Mouse (Mus musculus) ES-Bruce4 (cell line): ENCODE data around the gene Drc1. TPM values are rescaled to one million over a fixed set of nuclear protein-coding genes. Genes with fewer than 3 reads are reported as not detected.

Experiments used
- H3K27ac ChIP-seq: 2 replicates; pipeline ENCODE4 v1.5.1; 2012; ENCODE audit warnings: low read length, inconsistent platforms; ENCODE audit not compliant: insufficient read depth
- H3K27me3 ChIP-seq: 2 replicates; pipeline ENCODE4 v1.6.1; 2012; ENCODE audit warnings: mild to moderate bottlenecking, low read length, inconsistent platforms; ENCODE audit not compliant: control insufficient read depth, poor library complexity, insufficient read depth, severe bottlenecking
- H3K36me3 ChIP-seq: 2 replicates; pipeline ENCODE4 v1.6.1; 2012; ENCODE audit warnings: inconsistent platforms, mild to moderate bottlenecking, low read length, moderate library complexity; ENCODE audit not compliant: control insufficient read depth, poor library complexity, insufficient read depth, severe bottlenecking
- H3K4me1 ChIP-seq: one replicate; pipeline ENCODE4 v1.8.1; 2011; ENCODE audit warnings: low read length; ENCODE audit not compliant: control insufficient read depth, insufficient read depth
- H3K4me3 ChIP-seq: 2 replicates; pipeline ENCODE4 v1.5.1; 2011; ENCODE audit warnings: low read depth, mild to moderate bottlenecking, low read length
- H3K9ac ChIP-seq: 2 replicates; pipeline ENCODE4 v1.6.1; 2012; ENCODE audit warnings: low read depth, mild to moderate bottlenecking, inconsistent platforms; ENCODE audit not compliant: poor library complexity, severe bottlenecking
- H3K9me3 ChIP-seq: replicated peaks from 2 replicates; pipeline ENCODE4 v1.6.1; 2012; ENCODE audit warnings: mild to moderate bottlenecking, low read length, inconsistent platforms; ENCODE audit not compliant: control insufficient read depth, poor library complexity, insufficient read depth, severe bottlenecking
- CTCF ChIP-seq: IDR thresholded peaks from one replicate; pipeline ENCODE4 v1.8.1; 2011; ENCODE audit warnings: low read depth, low read length
- EP300 ChIP-seq: IDR thresholded peaks from 2 replicates; pipeline ENCODE4 v1.6.1; 2011; ENCODE audit warnings: low read depth, low read length; ENCODE audit not compliant: insufficient read depth
- POLR2A ChIP-seq: IDR thresholded peaks from one replicate; pipeline ENCODE4 v1.8.1; 2011; ENCODE audit warnings: low read length; ENCODE audit not compliant: insufficient read depth
- polyA plus RNA-seq: library from polyadenylated mRNA; stranded (reverse); fragments of >200 nt; gene quantifications from 2 replicates; pipeline ENCODE4 v1.2.4, GENCODE M21; 2011; ENCODE audit warnings: low read depth; ENCODE audit not compliant: missing spikeins, insufficient read depth, insufficient read length

Drc1 gene
- polyA plus RNA-seq, 1 experiment: 2.0 TPM

GRCm38 (mm10) chr5:30255567-30256354 lies 25.4 kb upstream of the Drc1 start:
- Histone ChIP-seq H3K4me1 (no peaks in the 10 kb centered on the region), H3K9ac (no peak overlapping the region), H3K27me3 (no peaks in the 10 kb centered on the region), H3K27ac (no peak overlapping the region), H3K36me3 (peaks cover 8% of the 10 kb centered on the region), H3K4me3 (no peak overlapping the region), H3K9me3 (no peaks in the 10 kb centered on the region)
- TF ChIP-seq EP300: no peak
- TF ChIP-seq CTCF: peak; percentile 15

- Histone ChIP-seq H3K36me3 (peaks cover 8% of the 10 kb centered on the region), H3K9me3 (no peaks in the 10 kb centered on the region), H3K4me1 (no peaks in the 10 kb centered on the region), H3K4me3 (no peak overlapping the region), H3K27me3 (no peaks in the 10 kb centered on the region), H3K27ac (no peak overlapping the region), H3K9ac (no peak overlapping the region)
- TF ChIP-seq POLR2A (no peak), EP300 (no peak), CTCF (no peak)
Measured at GRCm38 (mm10) chr5:30258776-30259175, 22.4 kb upstream of the Drc1 start.

GRCm38 (mm10) chr5:30270571-30271190 lies 10.5 kb upstream of the Drc1 start:
- Histone ChIP-seq H3K4me3 (no peak overlapping the region), H3K4me1 (no peaks in the 10 kb centered on the region), H3K27me3 (no peaks in the 10 kb centered on the region), H3K27ac (no peak overlapping the region), H3K9ac (no peak overlapping the region), H3K9me3 (no peaks in the 10 kb centered on the region), H3K36me3 (peaks cover 9% of the 10 kb centered on the region)
- TF ChIP-seq CTCF (no peak), POLR2A (no peak), EP300 (no peak)

- TF ChIP-seq EP300 (no peak), POLR2A (no peak), CTCF (no peak)
- Histone ChIP-seq H3K4me3 (no peak overlapping the region), H3K27me3 (no peaks in the 10 kb centered on the region), H3K27ac (no peak overlapping the region), H3K4me1 (no peaks in the 10 kb centered on the region), H3K36me3 (peaks cover 6% of the 10 kb centered on the region), H3K9ac (no peak overlapping the region), H3K9me3 (no peaks in the 10 kb centered on the region)
Measured at GRCm38 (mm10) chr5:30271599-30272281, 9.4 kb upstream of the Drc1 start.

- no peaks in the 10 kb centered on the region for H3K36me3 ChIP-seq
- no peak overlapping the region for H3K4me3 ChIP-seq
- H3K27me3 ChIP-seq: no peaks in the 10 kb centered on the region
- no peak overlapping the region for H3K27ac ChIP-seq
- peaks cover 4% of the 10 kb centered on the region for H3K4me1 ChIP-seq
- no peaks in the 10 kb centered on the region for H3K9me3 ChIP-seq
- TF ChIP-seq POLR2A: no peak
- TF ChIP-seq CTCF: no peak
- H3K9ac ChIP-seq: no peak overlapping the region
Measured at GRCm38 (mm10) chr5:30276361-30276760, 4.8 kb upstream of the Drc1 start.

- peaks cover 4% of the 10 kb centered on the region for H3K4me1 ChIP-seq
- TF ChIP-seq POLR2A (no peak), EP300 (no peak), CTCF (no peak)
- H3K4me3 ChIP-seq: no peak overlapping the region
- H3K36me3 ChIP-seq: no peaks in the 10 kb centered on the region
- no peak overlapping the region for H3K27ac ChIP-seq
- no peak overlapping the region for H3K9ac ChIP-seq
- no peaks in the 10 kb centered on the region for H3K9me3 ChIP-seq
- H3K27me3 ChIP-seq: no peaks in the 10 kb centered on the region
Measured at GRCm38 (mm10) chr5:30278952-30279351, 2.2 kb upstream of the Drc1 start.
